Mouse (Mus musculus): ENCODE measurements at regions not wholly inside any gene's neighbourhood (a gene's known extent, or its start where the extent isn't known, plus 50 kb on each side); places are given as distances from the start of the nearest gene placed in this dataset.

DNA sequence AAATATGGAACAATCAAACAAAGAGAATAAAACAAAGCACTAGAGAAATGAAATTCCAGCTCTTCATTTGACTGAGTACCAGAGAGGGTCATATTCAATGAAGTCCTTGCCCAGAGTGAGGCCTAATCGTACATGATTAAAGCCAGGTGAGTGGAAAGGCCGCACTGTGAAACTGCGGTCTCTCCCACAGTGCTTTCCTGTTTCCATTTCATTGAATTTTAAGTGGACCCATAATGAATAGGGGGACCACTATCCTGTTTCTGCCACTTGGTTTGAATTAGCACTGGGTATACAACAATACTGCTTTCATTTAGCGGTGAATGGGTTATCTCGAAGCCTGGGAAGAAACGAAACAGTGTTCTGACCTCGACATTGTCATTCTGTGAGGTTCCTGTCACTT, 144.2 kb upstream of the Dkk2 start:
- Histone ChIP-seq H3K27me3 (no peaks in the 10 kb centered on the region), H3K9me3 (replicated peaks) (no peaks in the 10 kb centered on the region), H3K4me3 (no peak overlapping the region), H3K4me2 (no peak overlapping the region), H3K27ac (no peak overlapping the region), H3K4me1 (replicated peaks) (no peaks in the 10 kb centered on the region), H3K9ac (no peak overlapping the region), H3K36me3 (no peaks in the 10 kb centered on the region)
- ATAC-seq (replicated peaks; ENCODE audit: insufficient number of reproducible peaks, insufficient read depth, low FRiP score, low read depth), result no peak
- 81% methylated on average over 7 of the region's 7 CpGs for WGBS

DNA sequence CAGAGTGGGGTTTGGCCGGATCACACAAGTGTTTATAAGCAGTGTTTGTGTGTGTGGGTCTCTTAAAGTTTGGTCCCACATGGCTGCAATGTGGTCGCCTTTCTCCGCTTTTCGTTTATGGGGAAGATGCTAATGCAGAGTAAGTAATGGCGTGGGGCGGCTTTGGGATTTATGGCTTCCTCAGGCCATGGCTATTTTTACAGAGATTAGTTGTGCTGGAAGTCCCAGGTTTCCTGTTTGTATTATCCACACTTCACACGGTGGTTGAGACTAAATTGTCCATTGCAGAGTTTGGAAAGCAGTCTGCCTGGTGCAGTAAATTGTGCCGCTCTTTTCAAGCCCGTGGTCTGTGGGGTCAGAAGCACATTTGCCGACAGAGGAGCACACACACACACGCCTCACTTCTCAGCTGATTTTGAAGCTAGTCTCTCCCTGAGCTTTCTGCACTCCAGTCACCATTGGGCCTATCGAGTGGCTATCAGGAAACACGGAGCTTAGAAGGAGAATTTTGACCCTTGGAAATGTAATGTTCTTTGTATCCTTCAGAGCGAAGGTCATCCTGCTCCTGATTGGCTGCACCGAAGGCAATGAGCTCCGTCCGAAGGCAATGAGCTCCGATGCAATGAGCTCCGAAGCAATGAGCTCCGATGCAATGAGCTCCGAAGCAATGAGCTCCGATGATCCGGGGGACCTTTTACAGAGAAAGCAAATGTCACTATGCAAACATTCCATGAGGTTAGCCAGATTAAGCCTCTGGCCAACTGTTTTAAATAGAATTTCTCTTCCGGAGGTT, 142.9 kb upstream of the Dkk2 start:
- Histone ChIP-seq H3K36me3 (no peaks in the 10 kb centered on the region), H3K9me3 (replicated peaks) (no peaks in the 10 kb centered on the region), H3K4me2 (no peak overlapping the region), H3K4me1 (replicated peaks) (no peaks in the 10 kb centered on the region), H3K4me3 (no peak overlapping the region), H3K9ac (no peak overlapping the region), H3K27me3 (no peaks in the 10 kb centered on the region), H3K27ac (no peak overlapping the region)
- WGBS, result 74% methylated on average over 24 of the region's 24 CpGs
- no peak for ATAC-seq (replicated peaks; ENCODE audit: insufficient number of reproducible peaks, insufficient read depth, low FRiP score, low read depth)

DNA sequence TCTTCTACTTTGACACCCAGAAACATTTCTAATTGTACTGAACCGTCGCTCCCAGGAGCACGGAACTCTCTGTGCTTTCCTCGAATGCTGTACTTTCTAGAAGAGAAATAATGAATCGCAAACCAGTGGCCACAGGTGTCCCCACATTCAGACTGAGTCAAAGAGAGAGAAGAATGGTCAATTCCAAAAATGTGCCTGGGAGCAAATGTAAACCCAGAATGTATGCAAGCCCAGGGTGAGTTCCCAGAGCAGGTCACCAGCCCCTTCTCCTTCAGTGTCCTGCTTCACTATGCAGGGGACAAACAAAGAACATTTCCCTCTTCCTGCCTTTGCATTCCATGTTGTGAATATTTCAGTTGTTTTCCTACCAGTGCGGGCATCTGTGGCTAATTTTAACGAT, 141.7 kb upstream of the Dkk2 start:
- Histone ChIP-seq H3K36me3 (no peaks in the 10 kb centered on the region), H3K9me3 (replicated peaks) (no peaks in the 10 kb centered on the region), H3K4me3 (no peak overlapping the region), H3K4me2 (no peak overlapping the region), H3K4me1 (replicated peaks) (no peaks in the 10 kb centered on the region), H3K9ac (no peak overlapping the region), H3K27me3 (no peaks in the 10 kb centered on the region), H3K27ac (no peak overlapping the region)
- ATAC-seq (replicated peaks; ENCODE audit: insufficient number of reproducible peaks, insufficient read depth, low FRiP score, low read depth), result no peak
- WGBS, result 84% methylated on average over 7 of the region's 7 CpGs

DNA sequence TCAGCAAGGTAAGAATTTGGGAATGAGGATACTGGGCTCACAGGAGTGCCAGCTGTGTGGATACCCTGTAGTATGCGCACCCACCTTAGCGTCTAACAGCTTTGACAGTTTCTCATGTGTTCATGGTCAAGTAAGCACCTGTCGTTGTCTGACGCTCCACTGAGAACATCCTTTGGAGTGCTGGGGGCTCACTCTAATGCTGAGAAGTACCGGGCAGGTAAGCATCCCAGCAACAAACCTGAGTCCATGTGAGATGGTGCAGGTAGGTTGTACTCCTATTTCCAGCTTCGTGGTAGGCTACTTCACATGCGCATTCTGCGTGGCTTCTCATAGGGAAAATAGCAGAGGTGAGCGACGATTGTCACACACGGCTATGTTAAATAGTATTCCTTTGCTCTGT, 129.3 kb upstream of the Dkk2 start:
- Histone ChIP-seq H3K4me2 (no peak overlapping the region), H3K4me1 (replicated peaks) (no peaks in the 10 kb centered on the region), H3K9me3 (replicated peaks) (peaks cover 3% of the 10 kb centered on the region; the same call in 1 of the 2 replicates), H3K9ac (no peak overlapping the region), H3K4me3 (no peak overlapping the region), H3K27me3 (no peaks in the 10 kb centered on the region), H3K36me3 (no peaks in the 10 kb centered on the region), H3K27ac (no peak overlapping the region)
- no peak for ATAC-seq (replicated peaks; ENCODE audit: insufficient number of reproducible peaks, insufficient read depth, low FRiP score, low read depth)
- 92% methylated on average over 11 of the region's 11 CpGs for WGBS

DNA sequence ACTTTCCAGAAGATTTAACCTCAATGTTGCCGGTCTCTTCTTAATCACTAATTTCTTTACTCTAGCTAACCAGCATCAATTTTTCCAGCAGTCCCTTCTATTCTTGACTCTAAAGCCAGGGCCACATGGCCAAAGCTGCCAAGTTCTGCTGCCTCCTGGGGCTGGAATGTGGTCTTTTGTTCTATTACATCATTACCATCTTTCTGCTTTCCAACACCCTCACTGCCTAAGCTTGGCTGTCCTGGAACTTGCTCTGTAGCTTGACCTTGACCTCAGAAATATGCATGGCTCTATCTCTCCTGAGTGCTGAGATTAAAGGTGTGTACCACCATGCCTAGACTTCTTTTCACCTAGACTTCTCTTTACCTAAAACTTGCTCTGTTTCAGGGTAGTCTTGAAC, 124.5 kb upstream of the Dkk2 start:
- H3K4me1 ChIP-seq (replicated peaks), result no peaks in the 10 kb centered on the region
- H3K36me3 ChIP-seq, result no peaks in the 10 kb centered on the region
- 83% methylated on average over 1 of the region's 1 CpGs for WGBS
- H3K27me3 ChIP-seq, result no peaks in the 10 kb centered on the region
- H3K27ac ChIP-seq, result no peak overlapping the region
- no peak overlapping the region for H3K9ac ChIP-seq
- H3K4me2 ChIP-seq, result no peak overlapping the region
- H3K9me3 ChIP-seq (replicated peaks), result peaks cover 3% of the 10 kb centered on the region; the same call in 1 of the 2 replicates
- H3K4me3 ChIP-seq, result no peak overlapping the region
- no peak for ATAC-seq (replicated peaks; ENCODE audit: insufficient number of reproducible peaks, insufficient read depth, low FRiP score, low read depth)

DNA sequence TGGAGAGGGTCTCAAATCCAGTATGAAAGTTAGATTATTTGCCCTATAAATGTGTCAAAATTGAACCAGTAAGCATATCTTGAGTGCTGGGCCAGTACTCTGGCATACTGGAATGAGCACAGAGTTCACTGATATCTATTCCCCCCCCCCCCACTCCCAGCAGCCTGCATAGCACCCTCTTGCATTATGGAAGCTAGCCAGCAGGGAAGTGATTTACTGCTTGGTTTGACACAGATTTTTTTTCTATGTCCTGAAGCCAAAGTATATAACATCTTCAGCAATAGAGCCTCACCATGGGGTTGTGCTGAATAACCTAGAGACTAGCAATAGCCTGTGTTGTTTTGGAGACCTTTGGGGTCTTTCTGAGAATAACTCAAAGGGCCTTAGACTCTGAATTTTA, 123.5 kb upstream of the Dkk2 start:
- H3K4me3 ChIP-seq, result no peak overlapping the region
- H3K36me3 ChIP-seq, result no peaks in the 10 kb centered on the region
- H3K9ac ChIP-seq, result no peak overlapping the region
- H3K4me1 ChIP-seq (replicated peaks), result no peaks in the 10 kb centered on the region
- ATAC-seq (replicated peaks; ENCODE audit: insufficient number of reproducible peaks, insufficient read depth, low FRiP score, low read depth), result no peak
- H3K27ac ChIP-seq, result no peak overlapping the region
- no peak overlapping the region for H3K4me2 ChIP-seq
- H3K27me3 ChIP-seq, result no peaks in the 10 kb centered on the region
- H3K9me3 ChIP-seq (replicated peaks), result peaks cover 3% of the 10 kb centered on the region; the same call in 1 of the 2 replicates

DNA sequence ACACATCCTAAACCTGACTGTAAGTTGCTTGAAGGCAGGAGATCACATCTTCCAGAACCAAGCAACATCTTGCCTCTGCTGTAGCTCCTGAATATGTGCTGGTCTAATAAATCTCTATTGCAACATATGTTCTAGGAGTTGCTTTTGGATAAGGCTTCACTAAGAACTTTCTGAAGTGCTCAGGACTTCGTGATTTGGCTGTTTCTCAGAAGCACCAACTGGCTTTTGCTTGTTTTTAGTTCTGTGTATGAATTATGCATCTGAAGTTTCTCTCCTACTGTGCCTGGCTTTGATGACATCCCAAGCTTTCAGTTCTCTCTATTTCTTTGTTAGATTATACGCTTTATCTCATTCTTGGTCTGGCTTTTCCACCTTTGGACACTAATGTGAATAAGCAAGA, 122.2 kb upstream of the Dkk2 start:
- no peaks in the 10 kb centered on the region for H3K36me3 ChIP-seq
- 70% methylated on average over 2 of the region's 2 CpGs for WGBS
- H3K9me3 ChIP-seq (replicated peaks), result peaks cover 3% of the 10 kb centered on the region; the same call in 1 of the 2 replicates
- H3K4me1 ChIP-seq (replicated peaks), result peaks cover 4% of the 10 kb centered on the region; the same call in 1 of the 2 replicates
- no peaks in the 10 kb centered on the region for H3K27me3 ChIP-seq
- H3K4me2 ChIP-seq, result no peak overlapping the region
- H3K27ac ChIP-seq, result no peak overlapping the region
- no peak overlapping the region for H3K4me3 ChIP-seq
- H3K9ac ChIP-seq, result no peak overlapping the region
- ATAC-seq (replicated peaks; ENCODE audit: insufficient number of reproducible peaks, insufficient read depth, low FRiP score, low read depth), result no peak

DNA sequence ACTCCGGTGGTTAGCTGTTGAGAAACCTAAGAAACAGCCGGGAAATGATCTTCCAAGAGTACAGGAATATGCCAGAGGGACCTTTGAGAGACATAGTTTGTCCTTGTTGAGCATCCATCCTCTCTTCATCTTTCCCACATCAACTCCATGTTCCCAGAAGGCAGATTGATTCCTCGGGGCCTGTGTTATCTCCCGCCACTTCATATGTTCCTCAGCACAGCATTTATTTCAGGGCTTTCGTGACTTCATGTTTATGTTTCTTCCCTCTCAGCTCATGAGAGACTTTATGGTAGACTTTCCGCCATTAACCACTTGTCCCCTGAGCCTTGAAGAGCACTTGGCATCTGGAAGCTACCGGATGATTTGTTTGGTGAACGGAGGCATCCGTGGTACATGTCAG, 120.1 kb upstream of the Dkk2 start:
- Histone ChIP-seq H3K27me3 (no peaks in the 10 kb centered on the region), H3K27ac (no peak overlapping the region), H3K4me1 (replicated peaks) (peaks cover 4% of the 10 kb centered on the region; the same call in 1 of the 2 replicates), H3K36me3 (no peaks in the 10 kb centered on the region), H3K9ac (no peak overlapping the region), H3K4me3 (no peak overlapping the region), H3K9me3 (replicated peaks) (peaks cover 1% of the 10 kb centered on the region; the same call in 1 of the 2 replicates), H3K4me2 (no peak overlapping the region)
- WGBS, result 83% methylated on average over 9 of the region's 9 CpGs
- ATAC-seq (replicated peaks; ENCODE audit: insufficient number of reproducible peaks, insufficient read depth, low FRiP score, low read depth), result no peak

DNA sequence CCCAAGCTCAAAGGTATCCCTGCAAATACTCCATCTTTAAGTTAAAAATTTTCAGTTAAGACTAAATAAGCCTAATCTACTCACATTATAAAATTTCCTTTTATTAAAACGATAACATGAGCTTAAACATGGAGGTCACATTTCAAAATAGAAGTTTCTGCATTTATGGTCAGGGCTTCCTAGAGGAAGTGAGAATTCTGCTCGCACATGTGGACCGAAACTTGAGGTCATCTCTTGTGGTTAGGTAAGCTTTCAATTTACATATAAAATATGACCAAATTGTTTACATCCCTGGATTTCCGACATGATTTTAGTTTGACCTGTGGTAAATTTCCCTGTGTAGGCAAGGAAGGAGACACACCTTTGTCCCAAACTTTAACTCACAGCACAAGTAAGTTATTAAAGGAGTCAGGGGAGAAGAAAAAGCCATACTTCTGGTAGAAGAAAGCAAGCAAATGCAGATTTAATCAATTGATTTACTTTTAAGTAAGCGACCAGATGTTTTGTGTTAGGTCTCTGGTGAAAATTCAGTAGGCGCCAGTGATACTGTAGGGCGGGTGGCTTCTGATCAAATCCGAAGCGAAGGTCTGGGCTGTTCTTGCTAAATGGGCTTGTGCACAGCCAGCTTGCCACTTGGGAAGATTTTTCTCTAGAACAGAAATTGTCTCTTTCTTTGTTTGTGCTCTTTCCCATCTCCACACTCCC, 119.5 kb upstream of the Dkk2 start:
- Histone ChIP-seq H3K9ac (no peak overlapping the region), H3K27ac (no peak overlapping the region), H3K4me3 (no peak overlapping the region), H3K4me1 (replicated peaks) (peaks cover 4% of the 10 kb centered on the region; the same call in 1 of the 2 replicates), H3K9me3 (replicated peaks) (no peaks in the 10 kb centered on the region), H3K4me2 (no peak overlapping the region), H3K27me3 (no peaks in the 10 kb centered on the region), H3K36me3 (no peaks in the 10 kb centered on the region)
- ATAC-seq (replicated peaks; ENCODE audit: insufficient number of reproducible peaks, insufficient read depth, low FRiP score, low read depth), result no peak
- WGBS, result 80% methylated on average over 9 of the region's 9 CpGs

DNA sequence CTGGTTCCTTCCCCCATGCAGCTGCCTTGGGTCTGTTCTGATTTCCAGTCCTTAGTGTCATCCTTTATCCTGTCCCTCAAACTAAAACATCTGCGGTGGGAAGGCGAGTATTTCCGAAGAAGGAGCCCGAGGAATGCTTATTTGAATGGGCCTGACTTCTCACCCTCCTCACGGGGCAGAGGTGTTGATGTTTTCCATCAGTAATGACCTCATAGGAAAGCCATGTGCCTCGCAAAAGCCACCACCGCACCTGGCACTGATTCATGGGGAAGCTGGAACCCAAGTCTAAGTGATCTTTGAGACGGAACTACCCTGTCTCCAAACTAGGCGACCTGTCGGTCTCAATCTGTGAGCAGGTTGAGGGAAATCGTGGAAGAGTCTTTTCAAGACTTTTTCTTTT, 117.8 kb upstream of the Dkk2 start:
- WGBS, result 34% methylated on average over 11 of the region's 11 CpGs
- Histone ChIP-seq H3K4me2 (no peak overlapping the region), H3K9me3 (replicated peaks) (no peaks in the 10 kb centered on the region), H3K36me3 (no peaks in the 10 kb centered on the region), H3K27me3 (no peaks in the 10 kb centered on the region), H3K27ac (no peak overlapping the region), H3K4me3 (no peak overlapping the region), H3K4me1 (replicated peaks) (peaks cover 4% of the 10 kb centered on the region; the same call in 1 of the 2 replicates), H3K9ac (no peak overlapping the region)
- no peak for ATAC-seq (replicated peaks; ENCODE audit: insufficient number of reproducible peaks, insufficient read depth, low FRiP score, low read depth)

DNA sequence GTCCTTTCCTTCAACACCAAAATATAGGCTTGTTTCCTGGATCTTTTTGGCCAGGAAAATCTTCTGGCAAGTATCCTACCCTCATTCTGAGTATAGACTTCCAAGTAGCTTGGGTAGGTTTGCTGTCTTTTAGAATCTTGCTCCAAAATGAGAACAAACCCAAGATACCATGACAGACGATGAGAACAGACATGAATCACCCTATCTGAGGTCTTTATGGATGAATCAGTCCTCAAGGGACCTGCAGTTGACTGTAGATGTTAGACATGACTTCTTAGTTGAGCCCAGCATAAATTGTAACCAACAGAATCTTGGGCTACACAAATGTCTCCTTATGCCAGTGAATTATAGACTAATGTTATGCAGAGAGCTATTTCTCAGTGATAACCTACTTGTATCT, 114.3 kb upstream of the Dkk2 start:
- WGBS, result 45% methylated on average over 1 of the region's 1 CpGs
- peaks cover 4% of the 10 kb centered on the region; the same call in 1 of the 2 replicates for H3K4me1 ChIP-seq (replicated peaks)
- H3K27me3 ChIP-seq, result no peaks in the 10 kb centered on the region
- H3K9ac ChIP-seq, result no peak overlapping the region
- no peak for ATAC-seq (replicated peaks; ENCODE audit: insufficient number of reproducible peaks, insufficient read depth, low FRiP score, low read depth)
- H3K9me3 ChIP-seq (replicated peaks), result no peaks in the 10 kb centered on the region
- H3K36me3 ChIP-seq, result no peaks in the 10 kb centered on the region
- no peak overlapping the region for H3K4me3 ChIP-seq
- H3K4me2 ChIP-seq, result no peak overlapping the region
- no peak overlapping the region for H3K27ac ChIP-seq
